Mouse (Mus musculus) skeletal muscle tissue, adult 2 months (tissue): ENCODE data around the gene Agmat.

Experiments
- DNase-seq: peaks from one replicate; pipeline ENCODE4 v3.0.0-alpha.2; 2012; ENCODE audit warnings: low read depth, low spot score

The Agmat gene

DNA sequence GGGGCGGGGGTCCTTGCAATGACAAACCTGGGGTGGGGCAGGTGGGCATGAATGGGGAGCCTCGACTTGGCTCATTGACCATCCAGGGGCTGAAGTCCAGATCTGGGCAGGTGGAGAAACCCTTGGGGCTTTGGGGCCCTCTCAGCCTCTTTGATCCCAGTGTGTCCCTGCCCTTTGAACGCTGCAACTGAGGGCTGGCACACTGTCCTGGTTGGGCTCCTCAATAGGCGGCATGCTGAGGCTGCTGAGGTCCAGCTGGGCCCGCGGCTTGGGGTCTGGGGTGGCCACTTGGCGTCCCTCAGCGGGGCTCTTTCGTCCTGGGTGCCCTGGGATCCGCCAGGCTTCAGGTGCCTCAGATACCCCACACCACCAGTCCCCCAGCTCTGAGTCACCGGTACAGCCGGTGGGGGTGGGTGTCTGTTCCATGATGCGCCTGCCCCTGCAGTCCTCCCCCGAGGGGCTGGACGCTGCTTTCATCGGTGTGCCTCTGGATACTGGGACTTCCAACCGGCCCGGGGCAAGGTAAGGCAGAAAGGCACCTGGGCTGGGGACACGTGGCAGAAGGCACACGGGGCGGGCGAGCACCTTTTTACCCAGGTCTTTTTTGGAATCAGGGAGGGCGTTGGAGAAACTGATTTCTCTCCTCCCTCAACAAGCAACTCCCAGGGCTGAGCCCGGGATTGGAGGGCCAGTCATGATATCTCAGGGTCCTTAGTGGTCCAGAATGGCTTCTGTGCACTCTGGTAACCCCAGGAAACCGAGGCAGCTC, at the start of gene Agmat:
Gene Agmat (plus strand): TSS at position 95 of the 769 bp plus-strand sequence.
- DNase-seq, result no peak

DNA sequence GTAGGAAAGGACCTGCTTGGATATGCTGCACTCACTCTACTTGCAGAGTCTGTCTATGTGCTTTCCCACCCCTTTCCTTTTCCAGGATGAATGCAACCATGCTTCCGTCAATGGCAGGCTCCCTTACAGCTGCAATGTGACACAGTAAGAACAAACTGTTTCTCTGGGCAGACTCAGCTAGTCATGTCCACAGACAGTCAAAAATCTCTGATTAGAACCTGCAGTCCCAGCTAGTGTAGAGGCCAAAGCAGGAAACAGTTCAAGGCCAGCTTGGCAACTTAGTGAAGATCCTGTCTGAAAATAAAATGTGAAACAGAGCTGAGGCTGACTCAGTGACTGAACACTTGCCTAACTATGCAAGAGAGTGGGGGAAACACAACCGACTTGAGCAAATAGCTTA, 41.8 kb upstream of the Agmat start:
- peak; percentile 70 for DNase-seq

DNA sequence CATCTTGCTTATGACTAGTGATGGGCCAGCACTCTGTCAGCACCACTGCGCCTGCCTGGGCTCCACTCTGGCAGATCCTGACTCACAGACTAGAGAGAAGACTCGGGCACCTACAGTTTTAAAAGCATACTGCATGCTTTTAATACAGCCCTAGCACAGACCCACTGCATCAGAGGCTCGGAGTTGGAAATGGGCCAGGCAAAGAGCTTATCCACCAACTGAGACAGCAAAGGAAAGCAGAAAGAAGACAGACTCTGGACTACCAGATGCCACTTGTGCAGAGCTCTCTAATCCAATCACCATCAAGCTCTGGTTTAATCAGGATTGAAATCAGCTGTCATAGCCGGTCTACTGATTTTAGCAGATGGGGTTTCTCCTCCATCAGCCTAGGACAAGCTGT, 41.1 kb upstream of the Agmat start:
- DNase-seq, result no peak

DNA sequence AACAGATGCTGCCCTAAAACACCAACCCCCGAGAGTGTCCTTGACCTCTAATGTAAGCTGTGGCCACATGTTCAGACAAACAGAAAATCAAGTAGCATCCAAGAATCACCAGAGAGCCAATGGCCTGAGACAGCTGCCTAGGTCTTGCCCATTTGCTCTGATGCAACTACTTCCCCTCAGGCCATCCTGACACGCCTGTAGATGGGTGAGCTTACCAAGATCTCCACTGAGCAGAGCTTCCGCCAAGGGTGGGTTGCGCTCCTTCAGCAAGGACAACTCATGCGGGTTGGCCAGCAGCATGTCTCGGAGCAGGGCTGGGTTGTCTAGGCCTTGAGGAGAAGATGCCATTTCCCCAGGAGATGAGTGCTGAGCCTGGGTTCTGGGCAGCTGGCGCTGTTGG, 38.5 kb upstream of the Agmat start:
- DNase-seq, result no peak

DNA sequence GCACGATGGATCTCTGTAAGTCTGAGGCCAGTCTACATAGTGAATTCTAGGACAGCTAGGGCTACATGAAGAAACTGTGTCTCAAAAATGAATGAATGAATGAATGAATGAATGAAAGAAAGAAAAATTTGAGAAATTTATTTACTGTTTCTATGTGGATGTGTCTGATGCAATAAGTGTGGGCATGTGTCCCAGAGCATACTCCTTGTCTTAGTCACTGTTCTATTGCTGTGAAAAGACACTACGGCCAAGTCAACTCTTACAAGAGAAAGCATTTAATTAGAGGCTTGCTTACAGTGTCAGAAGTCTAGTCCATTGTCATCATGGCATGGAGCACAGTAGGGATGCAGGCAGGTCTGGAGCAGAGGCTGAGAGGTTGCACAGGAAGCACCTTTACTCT, 37.5 kb upstream of the Agmat start:
- DNase-seq, result no peak

DNA sequence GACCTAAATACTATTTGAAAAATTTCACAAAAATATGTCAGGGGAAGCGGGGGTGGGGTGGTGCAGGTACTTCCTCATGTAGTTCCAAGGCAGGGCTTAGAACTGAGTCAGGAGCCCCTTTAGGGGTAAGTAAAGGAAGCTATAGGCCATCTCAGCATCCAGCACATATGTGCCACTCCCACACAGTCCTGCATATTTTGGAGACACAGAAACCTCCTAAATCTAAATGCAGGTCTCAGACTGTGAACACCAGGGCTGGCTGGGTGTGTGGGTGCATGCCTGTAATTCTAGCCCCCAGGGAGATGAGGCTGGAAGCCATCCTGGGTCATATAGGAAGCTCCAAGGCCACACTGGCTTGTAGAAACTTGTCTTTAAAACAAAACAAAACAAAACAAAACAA, 35.2 kb upstream of the Agmat start:
- no peak for DNase-seq

DNA sequence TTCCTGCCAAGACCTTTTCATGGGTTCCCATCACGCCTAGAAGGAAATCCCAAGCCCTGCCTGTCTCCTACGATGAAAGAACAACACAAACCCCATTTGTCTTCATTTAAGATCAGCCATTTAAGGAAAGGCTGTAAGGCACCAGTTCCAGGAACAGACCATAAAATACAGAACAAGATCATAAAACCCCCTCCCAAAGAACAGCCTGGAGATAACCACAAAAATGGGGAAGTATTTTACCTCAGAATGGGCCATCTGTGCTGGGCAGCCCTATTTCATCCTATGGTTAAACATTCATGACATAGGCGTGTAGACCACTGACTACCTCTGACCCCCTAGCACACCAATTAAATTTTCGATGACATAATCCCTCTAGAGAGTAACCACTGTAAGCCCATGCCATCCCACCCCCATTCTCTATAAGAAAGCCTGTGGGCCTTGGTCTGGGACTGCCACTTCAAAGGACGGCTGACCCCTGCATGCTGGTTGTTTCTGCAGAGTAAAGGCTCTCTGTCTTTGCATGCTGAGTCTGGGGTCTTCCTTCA, 32.8 kb upstream of the Agmat start:
- no peak for DNase-seq

DNA sequence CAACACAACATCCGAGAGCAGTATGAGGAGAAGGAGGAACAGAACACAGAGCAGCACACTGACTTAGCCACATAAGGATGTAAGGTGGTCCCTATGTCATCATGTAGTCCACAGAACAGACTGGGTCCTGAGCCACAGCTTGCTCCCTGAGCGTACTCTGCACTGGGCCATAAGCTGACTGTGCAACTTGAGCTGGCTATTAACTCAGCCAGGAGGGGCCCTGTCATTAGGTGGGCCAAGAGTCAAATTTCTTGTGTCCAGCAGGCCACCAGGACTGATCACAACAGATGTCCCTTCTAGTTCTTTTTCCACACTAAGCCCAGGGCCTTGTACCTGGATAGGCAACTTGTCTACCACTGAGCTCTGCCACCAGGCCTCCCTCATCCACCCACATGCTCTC, 31.4 kb upstream of the Agmat start:
- DNase-seq, result peak; percentile 58

DNA sequence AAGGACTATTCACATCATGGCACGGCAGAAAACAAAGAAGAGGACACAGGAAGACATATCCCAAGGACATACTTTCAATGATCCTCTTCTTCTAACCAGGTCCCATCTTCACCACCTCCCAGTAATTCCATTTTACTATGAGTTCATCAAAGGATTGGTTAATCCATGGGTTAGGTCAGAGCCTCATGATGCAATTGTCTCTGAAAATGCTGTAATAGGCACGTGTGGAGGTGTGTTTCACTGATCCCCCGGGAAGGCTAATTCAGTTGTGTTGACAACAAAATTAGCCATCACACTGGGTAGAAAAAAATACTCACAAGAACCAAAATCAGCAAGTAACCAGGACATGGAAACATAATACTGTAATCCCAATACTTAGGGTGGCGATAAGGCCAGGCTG, 28.8 kb upstream of the Agmat start:
- DNase-seq, result no peak

DNA sequence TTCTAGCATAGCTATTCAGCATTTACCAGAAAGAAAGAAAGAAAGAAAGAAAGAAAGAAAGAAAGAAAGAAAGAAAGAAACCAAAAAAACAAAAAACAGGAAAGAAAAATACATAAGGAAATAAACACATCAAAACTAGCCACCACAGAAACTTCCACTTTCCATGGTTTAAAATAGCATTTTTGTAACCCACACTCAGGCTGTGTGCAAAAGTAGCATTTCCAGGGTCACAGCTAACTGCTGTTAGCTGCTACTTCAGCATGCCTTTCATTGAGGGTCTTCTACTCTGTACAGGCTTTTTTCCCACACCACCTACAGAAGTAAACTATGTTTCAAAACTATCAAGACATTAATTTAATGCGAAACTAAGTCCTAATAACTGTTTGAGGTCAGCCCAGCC, 27.2 kb upstream of the Agmat start:
- no peak for DNase-seq

DNA sequence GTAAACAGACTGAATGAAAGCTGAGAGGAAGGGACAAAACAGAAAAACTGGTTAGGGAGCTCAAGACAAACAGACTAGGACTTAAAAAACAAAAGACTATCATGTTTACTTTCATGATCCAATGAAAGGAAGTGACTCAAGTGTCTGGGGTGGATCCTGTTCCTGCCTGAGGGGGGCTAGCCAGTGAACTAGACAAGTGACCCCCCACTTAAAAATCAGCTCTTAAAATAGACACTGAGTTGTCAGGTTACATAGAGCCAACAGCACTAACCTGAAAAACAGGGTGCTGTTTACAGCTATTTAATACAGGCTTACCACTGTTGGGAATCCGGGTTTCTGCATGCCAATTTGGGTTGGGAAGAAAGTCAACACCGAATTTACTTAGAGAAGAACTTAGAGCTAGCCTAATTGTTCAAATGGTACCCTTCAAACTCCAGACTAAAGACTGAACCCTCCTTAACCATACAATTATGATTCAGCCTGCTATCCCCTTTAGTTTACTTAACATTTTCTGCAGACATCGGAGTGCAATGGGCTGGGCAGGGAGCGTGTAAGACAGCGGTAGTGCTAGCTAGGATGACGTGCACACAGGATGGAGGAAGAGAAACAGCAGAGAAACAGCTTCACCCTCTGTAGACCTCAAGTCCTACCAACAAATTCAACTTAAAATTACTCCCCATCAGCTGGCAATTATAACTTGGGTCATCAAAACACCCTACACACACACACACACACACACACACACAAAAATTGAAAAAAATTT, 25.5 kb upstream of the Agmat start:
- no peak for DNase-seq

DNA sequence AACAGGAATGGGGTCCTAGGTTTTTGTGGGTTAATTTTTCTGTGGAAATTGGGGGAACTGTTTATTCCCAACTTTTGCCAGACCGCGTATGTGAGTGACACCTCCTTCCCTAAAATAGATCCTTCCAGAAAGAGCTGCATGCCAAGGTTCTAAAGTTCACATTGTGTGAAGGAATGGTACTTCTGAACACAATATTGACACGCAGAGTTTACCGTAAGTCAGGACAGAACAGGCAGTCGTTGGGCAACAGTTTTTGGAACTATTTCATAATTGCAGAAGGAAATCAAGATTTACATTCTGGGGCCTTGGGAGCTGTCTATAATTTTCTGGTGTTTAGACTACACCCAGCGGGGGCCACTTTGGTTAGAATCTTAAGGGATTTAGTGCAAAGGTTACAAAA, 24.5 kb upstream of the Agmat start:
- no peak for DNase-seq

DNA sequence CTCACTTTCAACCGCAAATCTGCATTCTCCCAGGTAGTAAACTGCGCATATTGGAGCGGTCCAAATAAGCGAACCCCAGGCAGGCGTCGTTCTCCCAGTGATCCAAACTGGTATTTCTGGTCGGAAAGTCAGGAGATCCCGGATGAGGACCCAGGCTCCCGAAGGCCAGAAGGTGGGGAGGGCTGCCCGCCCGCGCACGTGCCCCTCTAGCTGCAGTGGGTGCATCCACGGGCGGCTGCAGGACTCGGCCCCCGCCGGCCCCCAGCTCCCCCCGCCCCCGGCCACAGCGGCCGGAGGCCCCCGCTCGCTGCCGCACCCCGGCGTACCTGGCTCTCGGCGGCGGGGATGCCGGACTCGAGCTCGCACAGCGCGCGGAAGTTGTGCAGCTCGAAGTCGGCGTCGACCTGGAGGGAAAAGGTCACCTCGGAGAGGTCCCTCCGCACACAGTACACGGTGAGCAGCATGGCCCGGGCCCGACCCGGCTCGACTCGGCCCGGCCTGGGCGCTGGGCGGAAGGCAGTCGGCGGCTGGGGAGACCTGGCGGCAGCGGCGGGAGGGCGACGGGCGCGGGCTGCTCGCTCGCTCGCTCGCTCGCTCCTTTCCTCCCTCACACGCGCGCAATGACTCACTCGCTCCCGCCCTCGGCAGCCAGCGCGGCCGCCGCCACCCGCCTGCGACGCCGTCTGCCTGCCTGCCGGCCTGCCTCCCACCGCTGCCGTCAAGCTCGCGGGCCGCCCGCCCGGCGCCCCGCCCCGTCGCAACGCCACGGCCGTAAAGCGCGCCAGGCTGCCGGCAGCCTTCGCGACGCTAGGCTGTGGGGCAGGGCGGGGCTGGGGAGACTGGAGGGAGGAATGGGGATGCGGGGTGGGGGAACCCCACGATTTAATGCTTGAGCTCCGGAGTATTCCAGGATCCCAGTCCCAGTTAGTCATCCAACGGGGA, 23.5 kb upstream of the Agmat start, which contains the start of gene Ddi2:
Gene Ddi2 (minus strand): TSS at position 689 of the 942 bp plus-strand sequence.
- DNase-seq, result peak; percentile 89

DNA sequence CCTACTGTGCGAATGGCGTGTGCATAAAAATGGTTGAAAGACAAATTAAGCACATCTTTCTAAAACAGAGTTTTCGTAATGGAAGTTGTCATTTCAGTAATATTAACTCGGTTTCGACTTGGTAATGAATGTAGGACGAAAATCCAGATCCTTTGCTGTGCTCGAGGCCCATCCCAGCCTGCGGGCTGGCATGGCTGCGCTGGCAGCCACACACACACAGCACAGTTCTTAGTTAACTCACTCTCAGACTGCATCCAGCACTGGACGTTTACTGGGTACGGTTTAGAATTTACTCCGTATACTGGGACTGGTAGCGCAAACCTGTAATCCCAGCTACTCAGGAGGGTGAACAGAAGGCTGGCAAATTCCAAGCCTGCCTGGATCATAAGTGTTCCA, 22.8 kb upstream of the Agmat start:
- no peak for DNase-seq

DNA sequence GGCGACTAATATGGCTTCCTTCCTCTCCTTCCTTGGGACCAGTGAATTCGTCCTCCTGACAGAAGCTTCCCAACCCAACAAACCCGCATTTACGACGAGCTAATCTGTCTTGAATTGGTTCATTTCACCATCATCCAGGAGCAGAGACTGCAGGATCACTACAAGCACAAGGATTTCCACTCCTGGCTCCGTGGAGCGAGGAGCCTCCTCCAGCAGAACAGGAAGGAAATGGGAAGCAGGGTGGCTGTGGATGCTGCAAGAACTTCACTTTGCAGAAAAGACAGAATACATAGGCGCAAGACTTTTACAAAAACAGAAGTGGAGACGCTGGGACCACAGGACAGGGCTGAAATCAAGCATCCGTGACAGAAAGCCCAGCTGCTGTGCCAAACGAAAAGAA, 21.9 kb upstream of the Agmat start:
- no peak for DNase-seq

DNA sequence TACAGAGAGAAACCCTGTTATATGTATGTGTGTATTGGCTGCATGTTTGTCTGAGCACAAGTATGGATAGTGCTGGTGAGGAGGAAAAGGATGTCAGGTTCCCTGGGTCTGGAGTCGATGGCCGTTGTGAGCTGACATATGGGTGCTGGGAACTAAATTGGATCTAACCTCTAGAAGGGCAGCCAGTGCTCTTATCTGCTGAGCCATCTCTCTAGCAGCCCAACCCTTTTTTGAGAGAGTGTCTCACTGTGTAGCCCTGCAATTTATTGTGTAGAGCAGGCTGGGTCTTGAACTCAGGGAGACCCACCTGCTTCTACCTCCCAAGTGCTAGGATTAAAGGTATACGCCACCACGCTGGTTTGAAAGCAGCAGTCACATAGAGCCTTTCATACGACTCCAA, 21.2 kb upstream of the Agmat start:
- DNase-seq, result no peak

DNA sequence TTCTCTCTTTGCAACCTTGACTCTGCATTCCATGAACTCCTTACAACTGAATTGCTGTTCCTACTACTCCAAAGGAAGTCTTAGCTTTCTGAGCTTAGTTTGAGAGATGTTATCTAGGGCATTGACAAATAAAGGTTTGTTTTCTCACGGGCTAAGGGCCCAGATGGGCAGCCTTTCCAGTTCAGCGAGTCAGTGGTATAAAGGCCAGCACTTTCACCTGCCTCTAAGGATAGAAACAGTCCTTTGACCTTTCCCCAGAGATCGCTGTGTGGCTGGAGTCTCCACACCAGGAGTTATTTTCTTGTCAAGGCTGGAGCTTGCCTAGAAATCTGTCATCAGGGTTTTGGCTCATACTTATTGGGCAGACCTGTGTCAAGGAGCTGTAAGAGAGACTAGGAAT, 20.7 kb upstream of the Agmat start:
- no peak for DNase-seq

DNA sequence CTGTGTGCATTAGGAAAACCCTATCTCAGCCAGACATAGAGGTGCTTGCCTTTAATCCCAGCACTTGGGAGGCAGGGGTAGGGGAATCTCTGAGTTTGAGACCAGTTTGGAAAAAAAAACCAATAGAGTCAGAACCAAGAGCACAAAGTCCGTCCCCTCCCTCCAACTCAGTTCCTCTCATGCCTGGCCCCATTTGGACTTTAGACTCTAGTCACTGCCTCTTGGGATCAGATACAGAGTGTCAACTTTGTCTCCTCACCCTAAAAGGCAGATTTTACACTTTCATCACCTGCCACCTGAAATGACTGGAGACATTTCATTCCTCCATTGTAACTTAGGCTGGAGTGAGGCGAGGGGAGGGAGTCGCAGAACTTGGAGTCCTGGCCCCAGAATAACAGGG, 17.2 kb upstream of the Agmat start:
- DNase-seq, result no peak

DNA sequence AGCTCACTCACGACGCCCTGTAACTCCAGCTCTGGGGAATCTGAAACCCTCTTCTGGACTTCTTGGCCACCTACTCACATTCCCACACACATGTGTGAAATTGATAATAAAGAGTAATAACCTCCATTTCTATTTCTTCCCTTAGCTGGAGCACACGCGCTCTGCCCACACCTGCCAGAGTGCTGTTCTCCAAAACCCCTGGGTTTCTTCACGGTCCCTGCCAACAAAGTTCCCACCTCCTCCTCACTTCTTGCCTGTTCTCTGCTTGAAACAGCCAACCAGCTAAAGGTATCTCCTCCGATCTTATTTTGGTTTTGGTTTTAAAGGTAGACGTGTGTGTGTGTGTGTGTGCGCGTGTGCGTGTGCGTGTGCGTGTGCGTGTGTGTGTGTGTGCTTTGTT, 16.1 kb upstream of the Agmat start:
- no peak for DNase-seq

DNA sequence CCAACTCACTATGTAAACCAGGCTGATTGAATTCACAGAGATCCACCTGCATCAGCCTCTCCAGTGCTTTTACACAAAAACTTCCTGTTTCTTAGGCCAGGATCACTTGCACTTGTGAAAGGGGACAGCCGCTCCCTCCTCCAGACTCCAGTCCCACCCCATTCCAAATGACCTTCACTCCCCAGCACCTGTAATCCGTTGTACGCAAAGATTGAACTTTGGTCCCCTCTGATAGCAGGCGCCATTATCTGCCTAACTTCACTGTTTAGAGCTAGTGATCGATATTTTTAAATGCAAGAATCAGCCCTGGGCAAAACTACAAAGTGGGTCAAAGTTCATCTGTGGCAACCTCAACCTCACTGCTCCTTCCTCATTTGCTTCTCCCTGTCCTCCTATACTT, 14.7 kb upstream of the Agmat start:
- no peak for DNase-seq

DNA sequence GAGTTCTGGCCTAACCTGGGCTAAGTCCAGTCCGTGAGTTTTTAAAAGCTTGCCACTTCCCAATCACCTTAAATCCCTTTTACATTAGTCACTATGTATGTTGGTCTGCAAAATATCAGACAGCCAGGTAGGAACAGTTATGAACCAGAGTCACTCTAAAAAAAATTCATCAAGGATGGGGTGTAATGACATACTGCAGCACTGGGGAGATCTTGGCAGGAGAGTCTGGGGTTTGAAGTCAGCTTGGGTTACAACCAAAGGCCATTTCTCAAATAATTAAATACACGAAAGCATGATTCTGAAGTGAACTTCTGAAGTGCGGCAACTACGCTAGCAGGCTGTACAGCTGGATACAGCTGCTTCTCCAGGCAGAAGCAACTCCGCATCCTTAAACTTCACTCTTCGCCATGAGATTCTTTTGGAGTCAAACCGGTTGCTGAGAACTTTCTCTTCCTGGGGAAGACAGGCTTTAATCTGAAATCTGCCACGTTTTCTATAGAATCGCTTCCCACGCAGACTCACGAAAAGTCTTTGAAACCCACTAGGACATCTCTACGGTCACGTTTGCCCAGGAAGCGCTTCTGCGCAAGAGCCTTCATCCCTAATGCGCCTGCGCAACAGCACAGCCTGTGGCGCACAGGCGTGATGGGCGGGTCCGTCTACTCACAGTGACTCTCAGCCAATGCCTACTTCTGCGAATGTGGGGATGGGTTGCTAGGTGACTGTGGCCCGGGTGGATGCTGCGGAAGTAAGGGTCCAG, 11.8 kb upstream of the Agmat start:
- DNase-seq, result peak; percentile 95
